Mouse (Mus musculus) granulocyte monocyte progenitor cell, adult 5-6 weeks (primary cell): Measurements from ENCODE around the gene Plch1. TPM values are rescaled to one million over a fixed set of nuclear protein-coding genes. Genes with fewer than 3 reads are reported as not detected.

Experiments
- ATAC-seq: replicated peaks from 2 replicates; pipeline ENCODE4 v1.8.0; 2016; ENCODE audit warnings: mild to moderate bottlenecking, moderate TSS enrichment, inconsistent platforms; ENCODE audit not compliant: poor library complexity, severe bottlenecking
- total RNA-seq, 2 experiments: library from RNA; stranded (forward) in 1 of 2; stranded (reverse) in 1 of 2; fragments of 200-712, 200-1000 nt in 1 of 2; fragments of >200 nt in 1 of 2; fragmentation: Nextera tagmentation in 1 of 2; gene quantifications; 2 replicates each; pipeline ENCODE4 v1.2.3; 2014 to 2017

Plch1 gene
- total RNA-seq, 2 experiments from 2014 or later, result not detected

- no peak for ATAC-seq
Observed at GRCm38 (mm10) chr3:63865069-63865468, 34.2 kb downstream of the Plch1 start.

GRCm38 (mm10) chr3:63862716-63863115, 36.6 kb downstream of the Plch1 start:
- ATAC-seq, result no peak

DNA sequence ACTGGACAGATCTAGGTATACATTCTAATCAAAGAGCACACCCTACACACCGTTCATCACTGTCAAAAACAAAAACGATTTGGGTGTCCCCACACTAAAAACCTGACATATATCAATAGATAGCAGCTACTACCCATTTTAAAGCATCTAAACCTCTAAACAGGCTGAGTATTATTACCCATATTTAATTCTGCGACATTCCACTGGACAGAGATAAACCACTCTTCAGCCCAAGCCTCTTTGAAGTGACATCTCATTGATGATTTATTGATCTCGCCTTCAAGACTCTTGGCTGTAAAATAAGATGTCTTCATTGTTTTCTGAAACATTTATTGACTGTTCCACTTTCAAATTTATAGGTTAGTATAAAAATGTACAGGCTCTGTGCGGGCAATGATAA, 46.4 kb downstream of the Plch1 start:
- ATAC-seq, result no peak

DNA sequence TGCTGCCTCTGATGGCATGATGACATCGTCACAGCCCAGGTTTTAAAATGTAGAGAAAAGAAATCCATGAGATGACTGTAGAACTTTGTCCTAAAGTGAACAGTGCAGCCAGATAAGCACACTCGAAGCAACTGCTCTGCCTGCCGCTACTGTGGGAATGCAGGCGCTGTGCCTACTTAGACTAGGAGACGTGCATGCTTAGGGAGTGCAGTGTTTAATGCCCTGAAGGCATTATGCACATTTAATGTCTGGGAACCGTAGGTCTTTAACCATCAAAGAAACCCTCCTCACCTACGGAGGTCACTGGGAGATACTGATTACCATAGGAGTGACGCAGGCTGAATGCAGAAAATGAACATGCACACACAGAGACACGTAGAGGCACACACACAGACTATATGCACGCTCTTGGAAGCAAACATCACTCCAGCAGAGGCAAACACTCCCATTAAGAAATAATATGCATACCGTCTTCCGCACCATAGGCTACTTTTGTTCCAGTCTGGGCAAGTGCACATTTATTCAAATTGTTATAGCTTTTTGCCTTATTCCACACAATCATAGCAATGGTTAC, 48.1 kb downstream of the Plch1 start:
- ATAC-seq, result no peak

GRCm38 (mm10) chr3:63849765-63850346, 49.4 kb downstream of the Plch1 start:
- no peak for ATAC-seq

GRCm38 (mm10) chr3:63844141-63844540, 55.1 kb downstream of the Plch1 start:
- no peak for ATAC-seq

DNA sequence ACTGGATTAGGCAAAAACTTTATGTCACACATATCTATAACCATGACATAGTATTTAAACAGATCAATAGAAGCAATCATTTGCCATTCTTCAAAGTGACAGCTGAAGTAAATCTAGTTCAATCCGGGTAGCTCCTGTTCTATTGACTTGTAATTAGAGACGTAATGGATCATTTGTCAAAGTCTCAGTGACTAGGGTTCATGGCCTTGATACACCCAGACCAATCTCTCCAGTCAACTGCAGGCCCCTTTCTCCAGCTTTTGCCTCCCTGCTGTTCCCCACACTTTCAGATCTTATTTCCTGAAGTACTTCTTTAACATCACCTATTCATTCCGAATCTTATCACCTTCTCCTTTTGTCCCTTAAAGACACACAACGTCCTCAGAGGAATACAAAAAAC, 56.8 kb downstream of the Plch1 start:
- no peak for ATAC-seq

GRCm38 (mm10) chr3:63837750-63838149, 61.5 kb downstream of the Plch1 start:
- no peak for ATAC-seq

GRCm38 (mm10) chr3:63836937-63837632, 62.2 kb downstream of the Plch1 start:
- no peak for ATAC-seq

DNA sequence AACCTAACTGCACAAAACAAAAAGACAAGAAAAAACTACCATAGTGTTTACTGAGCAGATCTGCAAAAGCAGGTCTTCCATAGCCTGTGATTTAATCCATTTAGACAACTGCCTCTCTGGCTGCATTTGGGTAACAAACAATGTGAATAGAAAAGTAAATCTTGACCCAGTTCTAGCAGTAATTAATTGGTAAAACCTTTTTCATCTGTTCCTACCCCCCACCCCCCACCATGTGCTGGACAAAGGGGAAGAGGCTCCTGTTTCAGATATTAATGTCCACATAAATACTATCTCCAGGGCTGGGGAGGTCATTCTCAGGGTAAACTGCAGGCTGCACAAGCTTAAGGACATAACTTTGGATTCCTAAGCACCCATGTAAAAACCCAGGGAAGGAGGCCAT, 63.5 kb downstream of the Plch1 start:
- no peak for ATAC-seq

GRCm38 (mm10) chr3:63823874-63824400, 75.3 kb downstream of the Plch1 start:
- ATAC-seq, result no peak

- ATAC-seq, result no peak
Observed at GRCm38 (mm10) chr3:63822631-63823030, 76.6 kb downstream of the Plch1 start.

- ATAC-seq, result no peak
Observed at GRCm38 (mm10) chr3:63815131-63815530, 84.1 kb downstream of the Plch1 start.

DNA sequence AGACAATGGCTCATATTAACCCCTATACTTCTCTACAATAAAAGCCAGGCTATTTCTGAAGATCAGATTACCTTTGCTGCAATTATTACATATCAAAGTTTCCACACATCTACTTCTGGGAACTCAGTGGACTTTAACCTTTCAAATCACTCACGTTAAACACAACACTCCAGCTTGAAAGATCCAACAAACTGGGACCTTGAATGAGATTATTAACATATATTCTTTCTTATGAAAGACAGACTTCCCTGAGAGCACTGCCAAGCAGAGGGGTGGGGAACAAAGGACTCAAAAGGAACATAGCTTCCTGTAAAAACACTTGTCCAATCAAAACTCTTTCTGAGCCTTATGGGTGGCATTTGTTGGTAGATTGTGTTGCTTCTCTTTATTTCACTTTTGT, 85.1 kb downstream of the Plch1 start:
- ATAC-seq, result no peak

- ATAC-seq, result no peak
Observed at GRCm38 (mm10) chr3:63806906-63807305, 92.4 kb downstream of the Plch1 start.

GRCm38 (mm10) chr3:63805496-63805895, 93.8 kb downstream of the Plch1 start:
- ATAC-seq, result no peak

DNA sequence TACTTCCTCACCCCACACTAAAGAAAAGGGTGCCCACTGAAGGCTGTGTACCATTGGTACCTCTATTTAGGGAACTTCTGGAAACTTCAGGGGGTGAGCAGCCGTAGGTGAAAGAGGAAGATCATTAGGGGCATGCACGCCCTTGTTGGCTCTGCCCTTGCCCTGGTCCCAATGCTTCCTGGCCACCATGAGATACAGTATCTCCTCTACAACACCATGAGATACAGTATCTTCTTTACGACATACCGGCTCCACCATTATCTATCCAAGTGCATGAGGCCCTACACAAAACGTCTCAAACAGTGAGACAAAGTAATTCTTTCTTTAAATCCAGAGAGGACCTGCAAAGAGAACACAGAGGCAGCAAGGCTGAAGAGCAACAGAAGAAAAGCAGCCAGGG, 98.6 kb downstream of the Plch1 start:
- ATAC-seq, result no peak

GRCm38 (mm10) chr3:63786805-63787365, 112.4 kb downstream of the Plch1 start:
- ATAC-seq, result no peak

- ATAC-seq, result no peak
Observed at GRCm38 (mm10) chr3:63772617-63773305, 126.5 kb downstream of the Plch1 start.

DNA sequence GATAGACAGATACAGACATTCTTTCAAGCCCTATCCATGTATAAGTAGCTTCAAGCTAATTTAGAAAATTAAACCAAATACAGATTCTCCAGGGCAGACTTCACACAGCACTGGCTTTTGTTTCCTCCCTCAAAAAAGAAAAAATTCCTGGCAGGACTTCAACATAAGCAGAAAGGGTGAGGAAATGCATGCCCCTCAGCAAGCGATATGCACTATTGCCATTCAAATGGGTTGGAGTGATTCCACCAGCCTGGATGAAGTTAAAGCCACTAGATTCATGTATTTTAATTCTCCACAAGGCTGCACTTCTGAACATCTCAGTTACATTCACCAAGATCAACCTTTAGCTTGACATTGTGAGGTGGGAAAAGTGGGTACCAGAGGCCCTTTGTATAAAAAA, 138.5 kb downstream of the Plch1 start:
- ATAC-seq, result no peak

DNA sequence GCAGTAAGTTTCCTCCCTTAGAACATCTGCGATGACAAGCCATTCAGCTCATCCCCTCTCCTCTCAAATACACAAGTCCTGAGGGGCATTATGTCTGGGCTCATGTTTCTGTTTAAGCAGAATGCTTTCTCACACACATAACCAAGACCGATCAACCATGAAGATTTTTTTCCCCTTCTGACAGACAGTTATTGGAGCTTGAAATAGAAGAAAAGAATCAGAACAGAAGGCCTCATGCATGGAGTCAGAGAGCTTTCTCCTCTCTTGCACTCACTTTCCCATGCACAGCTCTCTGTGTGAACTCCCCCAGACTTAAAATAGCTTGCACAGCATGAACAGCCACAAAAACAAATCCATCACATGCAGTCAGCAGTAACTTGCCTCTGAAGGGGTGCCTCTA, 159.2 kb downstream of the Plch1 start:
- ATAC-seq, result no peak
